Mouse (Mus musculus): ENCODE measurements around the gene Fmn2. TPM values are rescaled to one million over a fixed set of nuclear protein-coding genes. Genes with fewer than 3 reads are reported as not detected.

Fmn2 gene
- polyA plus RNA-seq, 1 experiment from 2014 or later = 1.8 TPM

DNA sequence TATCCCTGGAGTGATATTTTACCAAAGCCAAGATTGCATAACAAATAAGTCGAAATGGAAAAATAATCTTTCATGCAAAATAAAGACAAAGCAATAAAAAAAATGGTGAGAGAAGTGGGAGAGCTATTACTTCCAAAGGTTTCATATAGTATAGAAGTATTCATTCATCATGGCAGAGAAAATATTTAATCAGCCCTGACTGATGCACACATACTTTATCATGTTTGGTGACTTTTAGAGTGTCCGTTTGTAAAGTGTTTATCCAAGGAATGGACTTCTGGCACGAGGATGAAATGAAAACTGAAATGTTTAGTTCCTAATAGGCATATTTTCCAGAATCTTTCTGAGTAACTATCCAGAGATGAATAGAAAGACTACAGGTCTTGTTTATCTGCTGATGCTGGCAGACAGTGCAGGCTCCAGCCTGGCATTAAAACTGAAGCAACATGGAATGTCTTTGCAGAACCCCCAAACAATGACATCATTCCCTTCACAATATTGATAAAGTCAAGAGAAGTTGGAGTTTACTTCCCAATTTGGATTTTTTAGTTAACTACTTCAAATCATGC is 249.4 kb downstream of the Fmn2 start:
- Histone ChIP-seq H3K27ac (no peak overlapping the region), H3K36me3 (no peaks in the 10 kb centered on the region), H3K4me2 (no peak overlapping the region), H3K9ac (no peak overlapping the region), H3K27me3 (replicated peaks) (no peaks in the 10 kb centered on the region), H3K9me3 (no peaks in the 10 kb centered on the region), H3K4me3 (replicated peaks) (no peak overlapping the region), H3K4me1 (no peaks in the 10 kb centered on the region)
- 32% methylated on average over 3 of the region's 3 CpGs for WGBS
- no peak for ATAC-seq (ENCODE audit: insufficient read depth, low FRiP score, low read depth)

DNA sequence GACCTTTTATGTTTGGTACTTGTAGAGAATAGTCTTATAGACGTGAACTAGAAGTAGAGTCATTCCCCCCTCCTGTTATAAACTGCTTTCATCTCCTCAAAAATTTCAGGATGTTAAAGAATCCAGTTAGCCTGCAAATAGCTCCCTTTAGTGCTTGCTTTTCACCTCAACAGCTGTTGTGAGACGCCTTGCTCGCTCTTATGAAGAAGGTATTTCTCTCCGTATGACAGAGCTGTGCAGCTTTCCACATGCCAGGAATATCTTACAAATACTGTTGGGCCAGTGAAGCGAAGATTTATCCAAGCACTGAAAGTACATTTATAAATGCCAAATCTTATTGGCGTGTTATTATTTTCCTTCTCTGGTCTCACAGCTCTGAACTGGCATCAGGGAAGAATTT is 257.7 kb downstream of the Fmn2 start:
- Histone ChIP-seq H3K4me1 (no peaks in the 10 kb centered on the region), H3K9ac (no peak overlapping the region), H3K27ac (no peak overlapping the region), H3K36me3 (no peaks in the 10 kb centered on the region), H3K27me3 (replicated peaks) (no peaks in the 10 kb centered on the region), H3K4me2 (no peak overlapping the region), H3K9me3 (no peaks in the 10 kb centered on the region), H3K4me3 (replicated peaks) (no peak overlapping the region)
- 76% methylated on average over 6 of the region's 6 CpGs for WGBS
- no peak for ATAC-seq (ENCODE audit: insufficient read depth, low FRiP score, low read depth)

GRCm38 (mm10) chr1:174765757-174766156 is 264.1 kb downstream of the Fmn2 start:
- Histone ChIP-seq H3K4me2 (no peak overlapping the region), H3K27me3 (replicated peaks) (no peaks in the 10 kb centered on the region), H3K27ac (no peak overlapping the region), H3K4me3 (replicated peaks) (no peak overlapping the region), H3K9me3 (no peaks in the 10 kb centered on the region), H3K36me3 (no peaks in the 10 kb centered on the region), H3K4me1 (no peaks in the 10 kb centered on the region), H3K9ac (no peak overlapping the region)
- 30% methylated on average over 2 of the region's 2 CpGs for WGBS
- ATAC-seq (ENCODE audit: insufficient read depth, low FRiP score, low read depth) = no peak

GRCm38 (mm10) chr1:174766852-174767251 is 265.2 kb downstream of the Fmn2 start:
- Histone ChIP-seq H3K4me3 (replicated peaks) (no peak overlapping the region), H3K9ac (no peak overlapping the region), H3K9me3 (no peaks in the 10 kb centered on the region), H3K27ac (no peak overlapping the region), H3K4me2 (no peak overlapping the region), H3K36me3 (no peaks in the 10 kb centered on the region), H3K4me1 (no peaks in the 10 kb centered on the region), H3K27me3 (replicated peaks) (no peaks in the 10 kb centered on the region)
- ATAC-seq (ENCODE audit: insufficient read depth, low FRiP score, low read depth) = no peak
- WGBS = 86% methylated on average over 3 of the region's 3 CpGs

- Histone ChIP-seq H3K27me3 (replicated peaks) (no peaks in the 10 kb centered on the region), H3K4me1 (no peaks in the 10 kb centered on the region), H3K27ac (no peak overlapping the region), H3K36me3 (no peaks in the 10 kb centered on the region), H3K4me2 (no peak overlapping the region), H3K9me3 (no peaks in the 10 kb centered on the region), H3K4me3 (replicated peaks) (no peak overlapping the region), H3K9ac (no peak overlapping the region)
- ATAC-seq (ENCODE audit: insufficient read depth, low FRiP score, low read depth) = no peak
- WGBS = 68% methylated on average over 4 of the region's 4 CpGs
These were observed 270.3 kb downstream of the Fmn2 start for GRCm38 (mm10) chr1:174771871-174772281.

GRCm38 (mm10) chr1:174781037-174781436 is 279.4 kb downstream of the Fmn2 start:
- no peak overlapping the region for H3K4me3 ChIP-seq (replicated peaks)

GRCm38 (mm10) chr1:174788617-174789016 is 287.0 kb downstream of the Fmn2 start:
- Histone ChIP-seq H3K36me3 (no peaks in the 10 kb centered on the region), H3K4me2 (no peak overlapping the region), H3K27ac (no peak overlapping the region), H3K4me3 (replicated peaks) (no peak overlapping the region), H3K27me3 (replicated peaks) (no peaks in the 10 kb centered on the region), H3K9ac (no peak overlapping the region), H3K9me3 (no peaks in the 10 kb centered on the region), H3K4me1 (no peaks in the 10 kb centered on the region)
- ATAC-seq (ENCODE audit: insufficient read depth, low FRiP score, low read depth) = no peak
- WGBS = 88% methylated on average over 2 of the region's 2 CpGs

More at GRCm38 (mm10) chr1:174781037-174781436, 279.4 kb downstream of the Fmn2 start:
- Histone ChIP-seq H3K36me3 (no peaks in the 10 kb centered on the region), H3K27ac (no peak overlapping the region), H3K9me3 (no peaks in the 10 kb centered on the region), H3K4me2 (no peak overlapping the region), H3K4me1 (no peaks in the 10 kb centered on the region), H3K9ac (no peak overlapping the region), H3K27me3 (replicated peaks) (no peaks in the 10 kb centered on the region)
- ATAC-seq (ENCODE audit: insufficient read depth, low FRiP score, low read depth) = no peak
- 89% methylated on average over 4 of the region's 4 CpGs for WGBS

DNA sequence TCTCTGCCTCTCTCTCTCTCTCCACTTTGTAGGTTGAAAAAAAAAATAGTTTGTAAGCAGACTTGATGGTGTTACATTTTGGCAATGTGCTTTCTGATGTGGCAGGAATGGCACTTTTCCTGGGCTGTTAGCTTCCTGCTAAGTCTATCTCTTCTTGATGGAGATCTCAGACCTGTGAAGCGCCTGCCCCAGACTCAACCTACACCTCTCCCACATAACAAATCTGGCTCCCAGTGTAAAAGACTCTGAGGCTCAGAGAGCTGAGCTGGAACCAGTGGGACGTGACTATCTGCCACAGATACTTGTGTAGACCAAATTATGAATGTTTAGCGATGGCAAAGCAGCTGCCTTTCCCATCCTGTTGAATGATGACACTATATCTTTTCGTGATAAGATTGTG is 310.2 kb downstream of the Fmn2 start:
- Histone ChIP-seq H3K4me2 (no peak overlapping the region), H3K9ac (no peak overlapping the region), H3K9me3 (no peaks in the 10 kb centered on the region), H3K27ac (no peak overlapping the region), H3K4me1 (no peaks in the 10 kb centered on the region), H3K27me3 (replicated peaks) (no peaks in the 10 kb centered on the region), H3K36me3 (no peaks in the 10 kb centered on the region), H3K4me3 (replicated peaks) (no peak overlapping the region)
- WGBS = 58% methylated on average over 4 of the region's 4 CpGs
- no peak for ATAC-seq (ENCODE audit: insufficient read depth, low FRiP score, low read depth)

- no peak overlapping the region for H3K4me3 ChIP-seq (replicated peaks)
- H3K36me3 ChIP-seq = no peaks in the 10 kb centered on the region
- ATAC-seq (ENCODE audit: insufficient read depth, low FRiP score, low read depth) = peak; percentile 72
- peaks cover 2% of the 10 kb centered on the region; the same call in 1 of the 2 replicates for H3K4me1 ChIP-seq
- no peaks in the 10 kb centered on the region for H3K9me3 ChIP-seq
- no peak overlapping the region for H3K4me2 ChIP-seq
- H3K9ac ChIP-seq = no peak overlapping the region
- H3K27ac ChIP-seq = no peak overlapping the region
- H3K27me3 ChIP-seq (replicated peaks) = no peaks in the 10 kb centered on the region
- 20% methylated on average over 8 of the region's 8 CpGs for WGBS
These were observed 324.9 kb downstream of the Fmn2 start for GRCm38 (mm10) chr1:174826562-174826961.

GRCm38 (mm10) chr1:174836861-174837260 is 335.2 kb downstream of the Fmn2 start:
- H3K9me3 ChIP-seq = no peaks in the 10 kb centered on the region
- no peak overlapping the region for H3K4me3 ChIP-seq (replicated peaks)
- 93% methylated on average over 23 of the region's 23 CpGs for WGBS
- H3K4me2 ChIP-seq = no peak overlapping the region
- no peaks in the 10 kb centered on the region for H3K27me3 ChIP-seq (replicated peaks)
- no peak overlapping the region for H3K27ac ChIP-seq
- H3K36me3 ChIP-seq = no peaks in the 10 kb centered on the region
- ATAC-seq (ENCODE audit: insufficient read depth, low FRiP score, low read depth) = no peak
- no peaks in the 10 kb centered on the region for H3K4me1 ChIP-seq
- no peak overlapping the region for H3K9ac ChIP-seq

DNA sequence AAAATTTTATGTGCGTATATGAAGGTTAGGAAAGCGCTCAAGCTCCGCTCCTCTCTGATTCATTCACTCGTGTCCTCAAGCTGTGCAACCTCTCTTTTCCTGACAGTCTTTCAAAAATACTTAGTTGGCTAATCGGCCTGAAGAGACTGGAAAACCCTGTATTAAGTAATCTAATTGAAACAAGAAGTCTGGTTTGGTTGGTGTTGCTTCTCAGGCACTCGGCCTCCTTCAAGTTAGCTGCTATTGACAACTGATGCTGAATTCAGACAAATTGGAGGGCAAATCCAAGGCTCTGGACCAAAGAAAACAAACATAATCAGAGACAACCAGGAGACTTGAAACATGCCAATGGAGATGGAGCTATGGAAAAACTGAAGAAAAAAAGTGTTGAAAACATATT is 343.2 kb downstream of the Fmn2 start:
- no peaks in the 10 kb centered on the region for H3K4me1 ChIP-seq
- no peak overlapping the region for H3K27ac ChIP-seq
- no peak overlapping the region for H3K4me2 ChIP-seq
- H3K27me3 ChIP-seq (replicated peaks) = no peaks in the 10 kb centered on the region
- no peak overlapping the region for H3K9ac ChIP-seq
- H3K9me3 ChIP-seq = no peaks in the 10 kb centered on the region
- 85% methylated on average over 6 of the region's 6 CpGs for WGBS
- no peak for ATAC-seq (ENCODE audit: insufficient read depth, low FRiP score, low read depth)
- no peaks in the 10 kb centered on the region for H3K36me3 ChIP-seq
- H3K4me3 ChIP-seq (replicated peaks) = no peak overlapping the region

DNA sequence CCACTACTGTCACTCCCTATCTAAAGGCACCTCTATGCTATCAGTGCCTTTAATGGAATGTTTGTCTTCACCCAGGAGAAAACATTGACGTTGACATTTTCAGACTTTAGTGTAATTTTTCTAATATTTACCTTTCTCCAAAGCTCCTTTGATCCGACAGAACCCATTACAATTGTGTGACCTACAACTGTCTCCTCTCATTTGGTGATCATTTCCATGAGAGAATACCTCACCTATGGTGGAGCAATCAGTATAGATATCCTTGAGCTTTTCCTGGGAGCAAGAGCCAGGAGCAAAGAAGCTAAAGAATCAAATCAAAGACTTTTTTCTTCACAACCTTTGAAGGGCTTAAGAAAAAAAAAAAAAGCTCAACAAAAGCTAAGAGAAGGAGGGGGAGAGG is 354.6 kb downstream of the Fmn2 start:
- Histone ChIP-seq H3K4me3 (replicated peaks) (no peak overlapping the region), H3K4me2 (no peak overlapping the region), H3K9ac (no peak overlapping the region), H3K27ac (no peak overlapping the region), H3K4me1 (no peaks in the 10 kb centered on the region), H3K9me3 (no peaks in the 10 kb centered on the region), H3K27me3 (replicated peaks) (no peaks in the 10 kb centered on the region), H3K36me3 (no peaks in the 10 kb centered on the region)
- 49% methylated on average over 2 of the region's 2 CpGs for WGBS
- peak; percentile 82 for ATAC-seq (ENCODE audit: insufficient read depth, low FRiP score, low read depth)
